Mouse (Mus musculus) gastrocnemius, adult 2 months (tissue): ENCODE measurements around the gene Runx1. TPM values are rescaled to one million over a fixed set of nuclear protein-coding genes. Genes with fewer than 3 reads are reported as not detected.
A peak's percentile ranks its signal among the peaks of the same experiment; 100 is the strongest.

ENCODE experiments used
- DNase-seq: peaks from one replicate; pipeline ENCODE4 v3.0.0; 2022
- H3K27ac ChIP-seq: fragments of 200-600 bp; 2 replicates; pipeline ENCODE4 v1.8.1; 2022; ENCODE audit warnings: mild to moderate bottlenecking
- H3K4me3 ChIP-seq: fragments of 200-600 bp; 2 replicates; pipeline ENCODE4 v1.8.1; 2022; ENCODE audit warnings: mild to moderate bottlenecking, moderate library complexity
- CTCF ChIP-seq: fragments of 200-600 bp; IDR thresholded peaks from 2 replicates; pipeline ENCODE4 v1.8.1; 2022; ENCODE audit warnings: antibody characterized with exemption, mild to moderate bottlenecking, moderate library complexity
- intact Hi-C: fragments of 180-260 bp; cut with DNase I; formaldehyde crosslinking; loops from one replicate; pipeline ENCODE4 v1.15.1; 2025
- total RNA-seq, 2 experiments: library from RNA; stranded (reverse); gene quantifications; 2 replicates each; pipeline ENCODE4 v1.2.3; 2021

The Runx1 gene
- total RNA-seq, 2 experiments from 2014 or later = 2.2 to 4.0 TPM

- no peak for DNase-seq
- TF ChIP-seq CTCF = no peak
- intact Hi-C loops = no loop called here
- H3K27ac ChIP-seq = peak overlapping the region; percentile 77
- no peak overlapping the region for H3K4me3 ChIP-seq
Observed at GRCm38 (mm10) chr16:92612546-92612945, 213.4 kb downstream of the Runx1 start.

- intact Hi-C loops = no loop called here
- peak; percentile 73 for DNase-seq
- Histone ChIP-seq H3K4me3 (no peak overlapping the region), H3K27ac (peak overlapping the region; percentile 77)
- no peak for TF ChIP-seq CTCF
Observed at GRCm38 (mm10) chr16:92611641-92612149, 214.3 kb downstream of the Runx1 start.

- intact Hi-C loops = no loop called here
- DNase-seq = no peak
- TF ChIP-seq CTCF = no peak
- H3K4me3 ChIP-seq = no peak overlapping the region
- peak overlapping the region; percentile 77 for H3K27ac ChIP-seq
Observed at GRCm38 (mm10) chr16:92610464-92610863, 215.5 kb downstream of the Runx1 start.

GRCm38 (mm10) chr16:92609717-92610077 is 216.3 kb downstream of the Runx1 start:
- intact Hi-C loops = no loop called here
- no peak for TF ChIP-seq CTCF
- Histone ChIP-seq H3K27ac (peak overlapping the region; percentile 77), H3K4me3 (peak overlapping the region; percentile 15; the same call in 1 of the 2 replicates)
- DNase-seq = peak; percentile 48

GRCm38 (mm10) chr16:92609006-92609716 is 216.8 kb downstream of the Runx1 start:
- peak overlapping the region; percentile 77 for H3K27ac ChIP-seq
- peak; percentile 69 for DNase-seq
- intact Hi-C loops = no loop called here
- TF ChIP-seq CTCF = no peak
- peak overlapping the region; percentile 15; the same call in 1 of the 2 replicates for H3K4me3 ChIP-seq

- intact Hi-C loops = no loop called here
- no peak for TF ChIP-seq CTCF
- Histone ChIP-seq H3K4me3 (0 out of 2 replicates have a peak overlapping the region, but pooled peaks have one; percentile 13), H3K27ac (peak overlapping the region; percentile 77)
- peak; percentile 22 for DNase-seq
Observed at GRCm38 (mm10) chr16:92608180-92608960, 217.6 kb downstream of the Runx1 start.

GRCm38 (mm10) chr16:92606491-92606965 is 219.4 kb downstream of the Runx1 start:
- H3K27ac ChIP-seq = no peak overlapping the region
- no peak overlapping the region for H3K4me3 ChIP-seq
- TF ChIP-seq CTCF = no peak
- intact Hi-C loops = no loop called here
- no peak for DNase-seq

GRCm38 (mm10) chr16:92605606-92606490 is 220.1 kb downstream of the Runx1 start:
- DNase-seq = no peak
- no peak for TF ChIP-seq CTCF
- peak overlapping the region; percentile 15 for H3K4me3 ChIP-seq
- no peak overlapping the region for H3K27ac ChIP-seq
- intact Hi-C loops = no loop called here

GRCm38 (mm10) chr16:92602504-92602903 is 223.4 kb downstream of the Runx1 start:
- intact Hi-C loops = no loop called here
- no peak for DNase-seq
- Histone ChIP-seq H3K4me3 (no peak overlapping the region), H3K27ac (no peak overlapping the region)
- no peak for TF ChIP-seq CTCF

- intact Hi-C loops = no loop called here
- H3K4me3 ChIP-seq = no peak overlapping the region
- TF ChIP-seq CTCF = no peak
- H3K27ac ChIP-seq = no peak overlapping the region
- DNase-seq = no peak
Observed at GRCm38 (mm10) chr16:92601270-92601826, 224.6 kb downstream of the Runx1 start.

- intact Hi-C loops = no loop called here
- no peak for TF ChIP-seq CTCF
- Histone ChIP-seq H3K27ac (no peak overlapping the region), H3K4me3 (no peak overlapping the region)
- no peak for DNase-seq
Observed at GRCm38 (mm10) chr16:92599451-92599850, 226.5 kb downstream of the Runx1 start.

- no peak for TF ChIP-seq CTCF
- intact Hi-C loops = no loop called here
- no peak overlapping the region for H3K27ac ChIP-seq
- H3K4me3 ChIP-seq = no peak overlapping the region
- DNase-seq = no peak
Observed at GRCm38 (mm10) chr16:92597655-92598054, 228.3 kb downstream of the Runx1 start.
